Mouse (Mus musculus): Measurements from ENCODE around the gene Isl2. TPM values are rescaled to one million over a fixed set of nuclear protein-coding genes. Genes with fewer than 3 reads are reported as not detected.

Gene Isl2
- polyA plus RNA-seq, 1 experiment from 2014 or later = 0.18 TPM

DNA sequence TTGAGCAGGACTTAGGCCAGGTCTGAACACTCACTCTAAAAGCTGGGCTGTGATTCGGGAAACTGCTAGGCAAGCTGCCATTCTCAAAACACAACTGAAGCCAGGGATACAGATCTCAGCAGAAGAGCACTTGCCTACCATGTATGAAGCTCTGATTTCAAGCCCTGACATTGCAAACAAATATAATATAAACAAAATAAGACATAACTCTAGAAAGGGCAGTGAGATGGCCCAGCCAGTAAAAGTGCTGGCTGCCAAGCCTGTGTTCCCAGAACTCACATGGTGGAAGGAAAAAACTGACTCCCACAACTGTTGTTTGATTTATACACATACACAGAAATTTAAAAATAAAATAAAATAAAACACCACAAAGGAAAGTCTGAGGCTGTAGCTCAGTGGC lies 32.6 kb downstream of the Isl2 start:
- H3K27me3 ChIP-seq (replicated peaks; ENCODE audit: control insufficient read depth, insufficient read depth, low read length) = no peaks in the 10 kb centered on the region
- WGBS = 79% methylated on average over 1 of the region's 1 CpGs
- H3K9ac ChIP-seq (replicated peaks; ENCODE audit: low read depth, low read length) = no peak overlapping the region
- H3K9me3 ChIP-seq (ENCODE audit: control insufficient read depth, low read length) = no peaks in the 10 kb centered on the region
- no peak overlapping the region for H3K4me3 ChIP-seq (replicated peaks; ENCODE audit: low read length)
- no peaks in the 10 kb centered on the region for H3K36me3 ChIP-seq (ENCODE audit: control insufficient read depth, insufficient read depth)
- no peak overlapping the region for H3K4me2 ChIP-seq (ENCODE audit: low read length)
- no peak for ATAC-seq
- H3K4me1 ChIP-seq (replicated peaks; ENCODE audit: control insufficient read depth, insufficient read depth, low read length) = no peaks in the 10 kb centered on the region
- H3K27ac ChIP-seq (ENCODE audit: low read length) = no peak overlapping the region

DNA sequence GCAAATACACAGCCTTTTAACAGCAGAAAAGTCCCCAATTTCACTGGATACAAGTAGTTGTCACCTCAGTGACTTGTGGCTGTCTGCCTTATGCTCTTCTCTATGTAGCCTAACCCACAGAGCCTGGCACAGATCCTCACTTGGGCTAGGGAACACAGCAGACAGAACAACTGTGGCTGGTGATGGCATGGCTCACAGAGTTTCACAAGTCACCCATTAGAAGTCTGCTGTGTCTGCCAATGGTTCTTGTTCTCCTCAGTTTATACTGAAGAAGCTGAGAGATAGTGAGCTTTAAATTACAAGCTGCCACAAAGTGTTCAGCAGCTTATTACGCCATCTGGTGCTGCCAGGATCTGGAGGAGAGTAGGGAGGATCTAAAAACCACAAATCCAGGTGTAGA lies 38.1 kb downstream of the Isl2 start:
- Histone ChIP-seq H3K4me2 (ENCODE audit: low read length) (no peak overlapping the region), H3K27me3 (replicated peaks; ENCODE audit: control insufficient read depth, insufficient read depth, low read length) (no peaks in the 10 kb centered on the region), H3K4me1 (replicated peaks; ENCODE audit: control insufficient read depth, insufficient read depth, low read length) (no peaks in the 10 kb centered on the region), H3K4me3 (replicated peaks; ENCODE audit: low read length) (no peak overlapping the region), H3K27ac (ENCODE audit: low read length) (no peak overlapping the region), H3K36me3 (ENCODE audit: control insufficient read depth, insufficient read depth) (no peaks in the 10 kb centered on the region), H3K9ac (replicated peaks; ENCODE audit: low read depth, low read length) (no peak overlapping the region), H3K9me3 (ENCODE audit: control insufficient read depth, low read length) (no peaks in the 10 kb centered on the region)
- ATAC-seq = peak; percentile 47; the same call in 1 of the 2 replicates
- WGBS = 82% methylated on average over 1 of the region's 1 CpGs

DNA sequence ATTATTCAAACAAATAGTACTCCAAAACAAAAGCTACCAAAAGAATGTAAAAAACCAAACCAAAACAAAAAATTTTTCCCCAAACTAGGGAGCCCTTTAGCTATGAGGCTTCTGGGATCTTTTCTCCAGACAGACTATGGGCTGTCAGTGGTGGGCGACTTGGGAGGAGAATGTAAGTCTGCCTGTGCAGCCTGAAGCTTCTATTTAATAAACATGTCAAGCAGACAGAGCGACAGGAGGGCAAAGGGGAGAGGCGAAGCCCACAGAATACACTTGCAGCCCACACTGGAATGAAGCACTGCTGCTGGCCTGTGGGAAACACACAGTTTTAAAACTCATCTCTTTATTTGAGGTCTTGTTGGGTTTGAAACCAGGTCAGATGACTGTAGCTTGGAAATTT lies 42.9 kb downstream of the Isl2 start:
- Histone ChIP-seq H3K27ac (ENCODE audit: low read length) (no peak overlapping the region), H3K27me3 (replicated peaks; ENCODE audit: control insufficient read depth, insufficient read depth, low read length) (no peaks in the 10 kb centered on the region), H3K36me3 (ENCODE audit: control insufficient read depth, insufficient read depth) (no peaks in the 10 kb centered on the region), H3K9ac (replicated peaks; ENCODE audit: low read depth, low read length) (no peak overlapping the region), H3K4me2 (ENCODE audit: low read length) (no peak overlapping the region), H3K4me3 (replicated peaks; ENCODE audit: low read length) (no peak overlapping the region), H3K4me1 (replicated peaks; ENCODE audit: control insufficient read depth, insufficient read depth, low read length) (no peaks in the 10 kb centered on the region), H3K9me3 (ENCODE audit: control insufficient read depth, low read length) (no peaks in the 10 kb centered on the region)
- ATAC-seq = no peak
- 49% methylated on average over 3 of the region's 3 CpGs for WGBS

DNA sequence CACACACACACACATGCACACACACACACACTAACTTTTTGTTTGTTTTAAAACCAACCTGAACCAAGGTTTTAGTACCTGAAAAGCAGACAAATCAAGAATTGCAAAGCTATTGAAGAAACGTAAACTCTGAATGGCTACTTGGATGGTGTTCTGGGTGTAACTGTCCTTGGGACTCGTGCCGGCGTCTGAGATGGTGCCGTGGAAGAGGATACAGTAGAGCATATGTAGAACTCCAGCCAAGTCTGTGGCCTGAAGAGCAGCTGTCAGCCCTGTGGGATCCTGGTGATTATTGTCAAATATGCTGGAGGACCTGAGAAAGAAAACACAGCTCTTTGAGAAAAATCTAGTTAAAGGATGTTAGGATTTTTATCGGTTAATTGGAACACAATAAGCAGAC lies 47.7 kb downstream of the Isl2 start:
- Histone ChIP-seq H3K27ac (ENCODE audit: low read length) (no peak overlapping the region), H3K36me3 (ENCODE audit: control insufficient read depth, insufficient read depth) (no peaks in the 10 kb centered on the region), H3K4me1 (replicated peaks; ENCODE audit: control insufficient read depth, insufficient read depth, low read length) (no peaks in the 10 kb centered on the region), H3K27me3 (replicated peaks; ENCODE audit: control insufficient read depth, insufficient read depth, low read length) (no peaks in the 10 kb centered on the region), H3K9ac (replicated peaks; ENCODE audit: low read depth, low read length) (no peak overlapping the region), H3K9me3 (ENCODE audit: control insufficient read depth, low read length) (no peaks in the 10 kb centered on the region), H3K4me3 (replicated peaks; ENCODE audit: low read length) (no peak overlapping the region), H3K4me2 (ENCODE audit: low read length) (no peak overlapping the region)
- no peak for ATAC-seq
- 91% methylated on average over 6 of the region's 6 CpGs for WGBS

Other genes with a start within 250 kb of the Isl2 start
- gene Nrg4, start 211.8 kb upstream of the Isl2 start, polyA plus RNA-seq (2015; fragmentation: Nextera tagmentation; extraction: Ambion mirVana) = 0.98 and 1.6 TPM in 2 replicates
- gene Tmem266, start 211.8 kb upstream of the Isl2 start, polyA plus RNA-seq (2015; fragmentation: Nextera tagmentation; extraction: Ambion mirVana) = 2.1 and 3.0 TPM in 2 replicates
- 87.3 and 93.0 TPM in 2 replicates for gene Etfa, start 26.4 kb upstream of the Isl2 start, polyA plus RNA-seq (2015; fragmentation: Nextera tagmentation; extraction: Ambion mirVana)

Measured in forebrain, embryonic 16.5 days (tissue).